Mouse (Mus musculus) testis, postnatal 10 days (tissue): Measurements from ENCODE around the gene Rpl34.

Source experiments
- DNase-seq: peaks from one replicate; pipeline ENCODE4 v3.0.0; 2021; ENCODE audit warnings: low spot score

Gene Rpl34

GRCm38 (mm10) chr3:130730189-130730653, at the start of gene Rpl34:
Gene Rpl34 (minus strand): TSS chr3:130730398.
- DNase-seq = peak; percentile 93

- no peak for DNase-seq
Measured at GRCm38 (mm10) chr3:130768172-130768571, 38.0 kb upstream of the Rpl34 start.

GRCm38 (mm10) chr3:130764091-130764490, 33.9 kb upstream of the Rpl34 start:
- DNase-seq = no peak

- DNase-seq = peak; percentile 80
Measured at GRCm38 (mm10) chr3:130760711-130761435, 30.7 kb upstream of the Rpl34 start.

GRCm38 (mm10) chr3:130758157-130758841, 28.1 kb upstream of the Rpl34 start:
- no peak for DNase-seq

- no peak for DNase-seq
Measured at GRCm38 (mm10) chr3:130757117-130757852, 27.1 kb upstream of the Rpl34 start.

- no peak for DNase-seq
Measured at GRCm38 (mm10) chr3:130749206-130749605, 19.0 kb upstream of the Rpl34 start.

GRCm38 (mm10) chr3:130746673-130747619, 16.7 kb upstream of the Rpl34 start:
- no peak for DNase-seq

- no peak for DNase-seq
Measured at GRCm38 (mm10) chr3:130737652-130738361, 7.6 kb upstream of the Rpl34 start.

GRCm38 (mm10) chr3:130736758-130737157, 6.6 kb upstream of the Rpl34 start:
- no peak for DNase-seq

- DNase-seq = peak; percentile 69
Measured at GRCm38 (mm10) chr3:130729472-130730188, 568 bp downstream of the Rpl34 start.

GRCm38 (mm10) chr3:130727676-130728075, 2.5 kb downstream of the Rpl34 start:
- DNase-seq = no peak

GRCm38 (mm10) chr3:130727036-130727435, 3.2 kb downstream of the Rpl34 start:
- DNase-seq = no peak

GRCm38 (mm10) chr3:130725718-130726117, 4.5 kb downstream of the Rpl34 start:
- no peak for DNase-seq

- DNase-seq = no peak
Measured at GRCm38 (mm10) chr3:130722733-130723478, 7.3 kb downstream of the Rpl34 start.

- DNase-seq = no peak
Measured at GRCm38 (mm10) chr3:130720225-130720624, 10.0 kb downstream of the Rpl34 start.

GRCm38 (mm10) chr3:130718871-130719270, 11.3 kb downstream of the Rpl34 start:
- no peak for DNase-seq

- DNase-seq = no peak
Measured at GRCm38 (mm10) chr3:130716555-130716954, 13.6 kb downstream of the Rpl34 start.

GRCm38 (mm10) chr3:130714775-130715568, 15.2 kb downstream of the Rpl34 start:
- DNase-seq = peak; percentile 82
